Mouse (Mus musculus) ovary, postnatal 14 days (tissue): Measurements from ENCODE around the gene Col4a1.
A peak's percentile ranks its signal among the peaks of the same experiment; 100 is the strongest.

Experiments used
- DNase-seq: peaks from one replicate; pipeline ENCODE4 v3.0.0; 2022; ENCODE audit warnings: low spot score

Col4a1 gene

GRCm38 (mm10) chr8:11265971-11266370 lies 46.7 kb downstream of the Col4a1 start:
- no peak for DNase-seq

- no peak for DNase-seq
These were observed 48.8 kb downstream of the Col4a1 start for GRCm38 (mm10) chr8:11263848-11264247.

GRCm38 (mm10) chr8:11262031-11262735 lies 50.4 kb downstream of the Col4a1 start:
- no peak for DNase-seq

- DNase-seq: no peak
These were observed 52.6 kb downstream of the Col4a1 start for GRCm38 (mm10) chr8:11259832-11260615.

- DNase-seq: no peak
These were observed 54.0 kb downstream of the Col4a1 start for GRCm38 (mm10) chr8:11258517-11259136.

GRCm38 (mm10) chr8:11257079-11258017 lies 55.3 kb downstream of the Col4a1 start:
- no peak for DNase-seq

GRCm38 (mm10) chr8:11256405-11256804 lies 56.2 kb downstream of the Col4a1 start:
- DNase-seq: no peak

GRCm38 (mm10) chr8:11255680-11256079 lies 56.9 kb downstream of the Col4a1 start:
- DNase-seq: no peak

GRCm38 (mm10) chr8:11254914-11255530 lies 57.6 kb downstream of the Col4a1 start:
- no peak for DNase-seq

- no peak for DNase-seq
These were observed 58.1 kb downstream of the Col4a1 start for GRCm38 (mm10) chr8:11254510-11254909.

GRCm38 (mm10) chr8:11253556-11253955 lies 59.1 kb downstream of the Col4a1 start:
- DNase-seq: peak; percentile 79

GRCm38 (mm10) chr8:11253041-11253440 lies 59.6 kb downstream of the Col4a1 start:
- DNase-seq: no peak

- DNase-seq: no peak
These were observed 60.3 kb downstream of the Col4a1 start for GRCm38 (mm10) chr8:11252235-11252774.

GRCm38 (mm10) chr8:11250149-11250548 lies 62.5 kb downstream of the Col4a1 start:
- DNase-seq: no peak

GRCm38 (mm10) chr8:11249541-11250058 lies 63.0 kb downstream of the Col4a1 start:
- no peak for DNase-seq

GRCm38 (mm10) chr8:11248712-11249111 lies 63.9 kb downstream of the Col4a1 start:
- no peak for DNase-seq

- no peak for DNase-seq
These were observed 71.1 kb downstream of the Col4a1 start for GRCm38 (mm10) chr8:11241488-11241887.

GRCm38 (mm10) chr8:11234879-11235210 lies 77.8 kb downstream of the Col4a1 start:
- no peak for DNase-seq

- no peak for DNase-seq
These were observed 78.3 kb downstream of the Col4a1 start for GRCm38 (mm10) chr8:11234151-11234878.

GRCm38 (mm10) chr8:11233009-11233408 lies 79.6 kb downstream of the Col4a1 start:
- no peak for DNase-seq
